Mouse (Mus musculus) stomach, postnatal 0 days (tissue): ENCODE data around the gene Cd4. TPM values are rescaled to one million over a fixed set of nuclear protein-coding genes. Genes with fewer than 3 reads are reported as not detected.

ENCODE experiments used
- ATAC-seq: fragments of 200-750 bp; cut with Nextera tagmentation; 2 replicates; pipeline ENCODE4 v1.8.0; 2017; ENCODE audit not compliant: low FRiP score, low TSS enrichment
- DNase-seq: peaks from one replicate; pipeline ENCODE4 v3.0.0-alpha.2; 2016; ENCODE audit warnings: low spot score
- H3K27ac ChIP-seq: fragments of 300-500 bp; sonication (generic); replicated peaks from 2 replicates; pipeline ENCODE4 v1.5.1; 2014; ENCODE audit warnings: mild to moderate bottlenecking, control low read depth
- H3K27me3 ChIP-seq: fragments of 300-500 bp; sonication (generic); 2 replicates; pipeline ENCODE4 v1.6.1; 2014; ENCODE audit warnings: low read length; ENCODE audit not compliant: control insufficient read depth, insufficient read depth
- H3K36me3 ChIP-seq: fragments of 300-500 bp; sonication (generic); 2 replicates; pipeline ENCODE4 v1.6.1; 2014; ENCODE audit warnings: low read length, mixed read lengths; ENCODE audit not compliant: control insufficient read depth, insufficient read depth
- H3K4me1 ChIP-seq: fragments of 300-500 bp; sonication (generic); replicated peaks from 2 replicates; pipeline ENCODE4 v1.6.1; 2014; ENCODE audit warnings: antibody characterized with exemption; ENCODE audit not compliant: control insufficient read depth, insufficient read depth
- H3K4me2 ChIP-seq: fragments of 300-500 bp; sonication (generic); replicated peaks from 2 replicates; pipeline ENCODE4 v1.6.1; 2014; ENCODE audit warnings: low read depth, mild to moderate bottlenecking, control low read depth, moderate library complexity
- H3K4me3 ChIP-seq: fragments of 300-500 bp; sonication (generic); 2 replicates; pipeline ENCODE4 v1.5.1; 2014; ENCODE audit warnings: low read depth, low read length, control low read depth
- H3K9ac ChIP-seq: fragments of 300-500 bp; sonication (generic); 2 replicates; pipeline ENCODE4 v1.6.1; 2014; ENCODE audit warnings: mild to moderate bottlenecking, low read length, control low read depth, mixed read lengths
- H3K9me3 ChIP-seq: fragments of 300-500 bp; sonication (generic); 2 replicates; pipeline ENCODE4 v1.6.1; 2016; ENCODE audit warnings: low read length; ENCODE audit not compliant: control insufficient read depth
- CTCF ChIP-seq: IDR thresholded peaks from 2 replicates; pipeline ENCODE4 v1.5.1; 2016; ENCODE audit warnings: antibody characterized with exemption, low read depth, mild to moderate bottlenecking, moderate library complexity
- EP300 ChIP-seq: optimal IDR thresholded peaks from 2 replicates; pipeline ENCODE3; 2016; ENCODE audit warnings: antibody characterized with exemption
- WGBS: fragments of 180-500 bp; shearing (Covaris S2); extraction: QIAGEN DNeasy Blood & Tissue Kit; methylation state at CpG from one replicate; pipeline ENCODE4 v1.1.7; 2014; 5-methylcytosine and 5-hydroxymethylcytosine counted together
- polyA plus RNA-seq: library from polyadenylated mRNA; unstranded; fragments of >200 nt; fragmentation: Nextera tagmentation; extraction: Ambion mirVana; gene quantifications from 2 replicates; pipeline ENCODE4 v1.2.1, GENCODE M21; 2015

Gene Cd4
- polyA plus RNA-seq, 1 experiment from 2014 or later = 0.45 TPM

DNA sequence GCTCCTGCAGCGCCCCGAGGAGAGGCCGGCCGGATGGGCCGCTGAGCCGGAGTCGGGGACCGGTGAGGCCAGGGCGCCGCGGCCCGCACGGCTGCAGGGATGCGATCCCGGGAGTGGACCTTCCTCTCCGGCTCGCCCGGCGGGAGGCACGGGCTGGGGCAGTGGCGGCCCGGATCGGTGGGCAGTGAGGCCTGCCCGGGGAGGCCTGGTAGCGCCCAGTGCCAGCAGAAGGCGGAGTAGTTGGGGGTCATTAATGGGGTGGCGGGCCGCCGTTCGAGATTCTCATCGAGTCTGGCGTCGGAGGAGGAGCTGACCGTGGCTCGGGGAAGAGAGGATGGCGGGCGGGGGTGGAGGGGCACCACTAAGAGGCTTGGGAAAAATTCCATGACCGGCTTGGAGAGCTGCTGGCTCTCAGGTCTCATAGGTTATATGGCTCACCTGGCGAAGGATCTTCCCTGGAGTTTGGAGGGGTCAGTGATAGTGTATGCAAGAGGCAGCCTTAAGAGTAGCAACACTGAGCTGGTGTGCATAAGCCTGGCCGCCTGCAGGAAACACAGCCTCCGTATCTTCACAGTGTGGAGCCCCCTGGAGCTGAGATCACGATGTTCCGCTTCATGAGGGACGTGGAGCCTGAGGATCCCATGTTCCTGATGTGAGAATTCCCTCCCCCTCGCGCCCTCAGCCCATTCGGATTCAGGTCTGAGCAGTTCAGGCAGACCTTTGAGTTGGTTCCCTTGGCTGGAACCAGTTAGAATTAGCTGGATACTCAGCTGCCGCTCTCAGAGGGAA is 43.7 kb upstream of the Cd4 start:
- Histone ChIP-seq H3K9ac (peak overlapping the region; percentile 93), H3K36me3 (peaks cover 16% of the 10 kb centered on the region), H3K4me2 (peak overlapping the region; percentile 65), H3K27me3 (no peaks in the 10 kb centered on the region), H3K9me3 (no peaks in the 10 kb centered on the region), H3K27ac (peak overlapping the region; percentile 98), H3K4me1 (peaks cover 5% of the 10 kb centered on the region; the same call in 1 of the 2 replicates), H3K4me3 (peak overlapping the region; percentile 91)
- under 1% methylated on average over 48 of the region's 48 CpGs for WGBS
- peak; percentile 69 for TF ChIP-seq CTCF
- TF ChIP-seq EP300 = no peak
- ATAC-seq = peak; percentile 1; the same call in 1 of the 2 replicates
- peak; percentile 60 for DNase-seq

DNA sequence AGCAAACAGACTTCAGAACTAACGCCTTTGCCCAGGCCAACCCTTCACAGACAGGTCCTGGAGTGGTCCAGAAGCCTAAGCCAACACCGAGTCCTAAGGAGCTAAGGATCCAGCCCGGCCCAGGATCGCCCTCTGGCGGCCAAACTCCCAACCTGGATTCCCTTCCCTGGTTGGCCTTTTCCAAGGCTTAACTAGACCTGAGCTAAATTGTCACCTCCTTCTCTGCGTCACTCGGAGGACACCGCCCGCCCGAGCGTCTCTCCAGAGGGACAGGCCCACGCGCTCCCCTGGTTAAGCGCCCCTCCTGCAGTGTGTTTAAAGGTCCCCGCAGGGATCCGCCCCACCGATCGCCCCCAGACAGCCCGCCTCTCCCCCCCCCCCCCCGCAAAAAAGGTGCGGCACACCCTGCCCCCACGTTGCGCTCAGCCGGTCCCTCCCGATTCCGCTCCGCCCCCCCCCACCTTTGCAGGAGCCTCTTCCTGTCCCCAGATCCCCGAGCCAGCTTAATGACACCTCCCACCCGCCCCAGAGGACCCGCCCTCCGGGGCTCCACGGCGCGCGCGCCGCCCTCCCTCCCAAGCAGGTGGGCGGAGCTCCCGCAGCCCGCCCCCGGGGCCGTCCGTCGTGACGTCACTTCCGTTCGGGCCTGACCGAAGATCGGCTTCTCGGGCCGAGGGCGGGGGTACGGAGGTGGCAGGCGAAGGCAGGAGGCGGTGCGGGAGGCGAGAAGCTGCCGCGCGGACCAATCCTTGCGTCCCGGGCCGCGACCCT is 42.9 kb upstream of the Cd4 start, which contains the start of gene Mlf2:
Gene Mlf2, plus strand, starts transcription at position 633 of the 771 bp plus-strand sequence.
- H3K36me3 ChIP-seq = peaks cover 9% of the 10 kb centered on the region
- H3K4me3 ChIP-seq = peak within 1 kb of the TSS; percentile 91
- peak within 1 kb of the TSS; percentile 93 for H3K9ac ChIP-seq
- no peaks in the 10 kb centered on the region for H3K27me3 ChIP-seq
- peak within 1 kb of the TSS; percentile 65 for H3K4me2 ChIP-seq
- DNase-seq (peak; percentile 99), ATAC-seq (peak; percentile 96)
- WGBS = 1% methylated on average over 41 of the region's 64 CpGs
- H3K9me3 ChIP-seq = no peaks in the 10 kb centered on the region
- H3K27ac ChIP-seq = peak within 1 kb of the TSS; percentile 98
- peaks cover 5% of the 10 kb centered on the region; the same call in 1 of the 2 replicates for H3K4me1 ChIP-seq
- TF ChIP-seq EP300 (no peak), CTCF (peak; percentile 100)

DNA sequence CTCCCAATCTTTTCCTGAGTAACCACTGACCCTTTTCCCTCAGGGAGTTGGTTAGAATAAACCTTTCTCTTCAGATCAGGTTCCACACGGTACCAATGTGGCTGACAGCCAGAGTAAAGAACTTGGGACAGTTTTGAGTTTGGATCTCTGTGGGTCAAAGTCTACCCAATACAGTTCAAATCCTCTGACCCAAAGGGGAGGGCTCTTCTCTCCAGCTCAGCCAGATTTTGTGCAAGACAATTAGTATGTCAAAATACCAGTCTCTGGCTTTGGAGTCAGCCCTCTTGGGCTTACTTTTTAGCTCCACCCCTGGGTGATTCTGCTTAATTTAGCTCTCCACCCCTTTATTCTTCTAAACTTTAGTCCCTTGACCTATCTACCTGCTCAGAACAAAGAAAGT is 42.2 kb upstream of the Cd4 start:
- peaks cover 5% of the 10 kb centered on the region; the same call in 1 of the 2 replicates for H3K4me1 ChIP-seq
- 12% methylated on average over 1 of the region's 1 CpGs for WGBS
- DNase-seq = no peak
- peak overlapping the region; percentile 13 for H3K4me2 ChIP-seq
- TF ChIP-seq EP300 = no peak
- TF ChIP-seq CTCF = no peak
- H3K27ac ChIP-seq = peak overlapping the region; percentile 98
- ATAC-seq = no peak
- H3K36me3 ChIP-seq = peaks cover 9% of the 10 kb centered on the region
- H3K4me3 ChIP-seq = no peak overlapping the region; the same call in 1 of the 2 replicates
- H3K9me3 ChIP-seq = no peaks in the 10 kb centered on the region
- H3K9ac ChIP-seq = no peak overlapping the region
- H3K27me3 ChIP-seq = no peaks in the 10 kb centered on the region

DNA sequence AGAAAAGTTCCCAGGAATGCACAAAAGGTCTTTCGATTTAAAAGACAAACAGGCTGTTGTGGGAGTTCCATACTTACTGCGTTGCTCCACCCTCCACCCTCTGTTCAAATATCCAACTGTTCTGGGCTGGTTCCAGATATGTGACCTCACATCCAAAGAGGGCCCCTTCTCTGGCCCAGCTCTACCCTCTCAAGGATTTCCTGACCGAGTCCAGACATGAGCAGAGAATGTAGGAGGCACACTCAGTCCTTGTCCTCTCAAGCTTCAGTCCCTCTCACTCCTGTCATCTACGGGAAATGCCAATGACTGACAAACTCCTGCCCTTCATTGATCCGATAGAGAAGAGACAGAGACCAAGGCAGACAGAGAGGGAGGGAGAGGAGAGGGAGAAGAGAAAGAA is 37.9 kb upstream of the Cd4 start:
- 6% methylated on average over 5 of the region's 5 CpGs for WGBS
- no peaks in the 10 kb centered on the region for H3K36me3 ChIP-seq
- peaks cover 4% of the 10 kb centered on the region; the same call in 1 of the 2 replicates for H3K4me1 ChIP-seq
- H3K27ac ChIP-seq = peak overlapping the region; percentile 97
- DNase-seq (peak; percentile 79), ATAC-seq (peak; percentile 77)
- peak overlapping the region; percentile 60 for H3K9ac ChIP-seq
- H3K9me3 ChIP-seq = no peaks in the 10 kb centered on the region
- H3K4me3 ChIP-seq = peak overlapping the region; percentile 37
- peak overlapping the region; percentile 55 for H3K4me2 ChIP-seq
- no peak for TF ChIP-seq EP300
- TF ChIP-seq CTCF = peak; percentile 4; the same call in 1 of the 2 replicates
- H3K27me3 ChIP-seq = no peaks in the 10 kb centered on the region

GRCm38 (mm10) chr6:124925173-124925793 is 37.3 kb upstream of the Cd4 start:
- TF ChIP-seq CTCF (peak; percentile 54), EP300 (no peak)
- peaks cover 5% of the 10 kb centered on the region; the same call in 1 of the 2 replicates for H3K4me1 ChIP-seq
- H3K27ac ChIP-seq = peak overlapping the region; percentile 97
- peak overlapping the region; percentile 60 for H3K9ac ChIP-seq
- 13% methylated on average over 12 of the region's 12 CpGs for WGBS
- peak overlapping the region; percentile 37 for H3K4me3 ChIP-seq
- no peaks in the 10 kb centered on the region for H3K36me3 ChIP-seq
- ATAC-seq = peak; percentile 66
- H3K4me2 ChIP-seq = peak overlapping the region; percentile 55
- no peaks in the 10 kb centered on the region for H3K9me3 ChIP-seq
- DNase-seq = peak; percentile 78
- H3K27me3 ChIP-seq = no peaks in the 10 kb centered on the region
